Mouse (Mus musculus): Measurements from ENCODE around the gene Sfrp4. TPM values are rescaled to one million over a fixed set of nuclear protein-coding genes. Genes with fewer than 3 reads are reported as not detected.
"Not testable (repeated sequence)": the region's sequence is repeated elsewhere in the genome, so short reads cannot be mapped to it uniquely, and the experiment has no call there.

Sfrp4 gene
- 0.20 and 0.26 TPM in 2 replicates for polyA plus RNA-seq (2016; fragmentation: Nextera tagmentation; extraction: Ambion mirVana)

GRCm38 (mm10) chr13:19622573-19623227, at the start of gene Sfrp4:
TSS of gene Sfrp4 (plus strand) at chr13:19623104.
- Histone ChIP-seq H3K36me3 (no peaks in the 10 kb centered on the region), H3K9me3 (no peaks in the 10 kb centered on the region), H3K4me3 (replicated peaks) (peak within 1 kb of the TSS; percentile 49), H3K9ac (replicated peaks) (peak within 1 kb of the TSS; percentile 48; the same call in 1 of the 2 replicates), H3K27me3 (peaks cover 38% of the 10 kb centered on the region), H3K27ac (no peak within 1 kb of the TSS), H3K4me2 (peak within 1 kb of the TSS; percentile 90), H3K4me1 (replicated peaks) (peaks cover 7% of the 10 kb centered on the region)
- peak; percentile 43; the same call in 1 of the 2 replicates for ATAC-seq (ENCODE audit: insufficient number of reproducible peaks, insufficient read depth, low FRiP score, low TSS enrichment, low read depth)
- WGBS: 3% methylated on average over 25 of the region's 25 CpGs

- H3K4me3 ChIP-seq (replicated peaks); H3K27me3 ChIP-seq: not testable (repeated sequence)
Observed at GRCm38 (mm10) chr13:19574723-19575122, 48.2 kb upstream of the Sfrp4 start.

GRCm38 (mm10) chr13:19575947-19576346, 47.0 kb upstream of the Sfrp4 start:
- H3K4me3 ChIP-seq (replicated peaks): no peak overlapping the region
- ATAC-seq (ENCODE audit: insufficient number of reproducible peaks, insufficient read depth, low FRiP score, low TSS enrichment, low read depth): no peak
- H3K9ac ChIP-seq (replicated peaks): no peak overlapping the region
- H3K4me1 ChIP-seq (replicated peaks): no peaks in the 10 kb centered on the region
- H3K9me3 ChIP-seq: no peaks in the 10 kb centered on the region
- H3K27me3 ChIP-seq: no peaks in the 10 kb centered on the region
- H3K27ac ChIP-seq: no peak overlapping the region
- WGBS: 90% methylated on average over 3 of the region's 3 CpGs
- H3K4me2 ChIP-seq: no peak overlapping the region
- H3K36me3 ChIP-seq: no peaks in the 10 kb centered on the region

More at GRCm38 (mm10) chr13:19574723-19575122, 48.2 kb upstream of the Sfrp4 start:
- not testable (repeated sequence) for H3K4me1 ChIP-seq (replicated peaks); H3K36me3 ChIP-seq; H3K27ac ChIP-seq; H3K9ac ChIP-seq (replicated peaks); H3K9me3 ChIP-seq; H3K4me2 ChIP-seq; ATAC-seq (ENCODE audit: insufficient number of reproducible peaks, insufficient read depth, low FRiP score, low TSS enrichment, low read depth)
- 88% methylated on average over 2 of the region's 2 CpGs for WGBS

GRCm38 (mm10) chr13:19590996-19591759, 31.7 kb upstream of the Sfrp4 start:
- H3K9me3 ChIP-seq: no peaks in the 10 kb centered on the region
- H3K27ac ChIP-seq: no peak overlapping the region
- no peaks in the 10 kb centered on the region for H3K4me1 ChIP-seq (replicated peaks)
- no peak overlapping the region for H3K4me2 ChIP-seq
- WGBS: 84% methylated on average over 3 of the region's 3 CpGs
- ATAC-seq (ENCODE audit: insufficient number of reproducible peaks, insufficient read depth, low FRiP score, low TSS enrichment, low read depth): no peak
- no peak overlapping the region for H3K4me3 ChIP-seq (replicated peaks)
- H3K9ac ChIP-seq (replicated peaks): no peak overlapping the region
- 0 out of 2 replicates have a peak, but pooled peaks cover 3% of the 10 kb centered on the region for H3K36me3 ChIP-seq
- no peaks in the 10 kb centered on the region for H3K27me3 ChIP-seq

GRCm38 (mm10) chr13:19595141-19595540, 27.8 kb upstream of the Sfrp4 start:
- WGBS: 83% methylated on average over 1 of the region's 1 CpGs
- Histone ChIP-seq H3K9ac (replicated peaks) (no peak overlapping the region), H3K4me1 (replicated peaks) (no peaks in the 10 kb centered on the region), H3K4me2 (no peak overlapping the region), H3K36me3 (0 out of 2 replicates have a peak, but pooled peaks cover 3% of the 10 kb centered on the region), H3K4me3 (replicated peaks) (no peak overlapping the region), H3K27ac (no peak overlapping the region), H3K27me3 (no peaks in the 10 kb centered on the region), H3K9me3 (no peaks in the 10 kb centered on the region)
- ATAC-seq (ENCODE audit: insufficient number of reproducible peaks, insufficient read depth, low FRiP score, low TSS enrichment, low read depth): no peak

GRCm38 (mm10) chr13:19599242-19599641, 23.7 kb upstream of the Sfrp4 start:
- Histone ChIP-seq H3K27me3 (no peaks in the 10 kb centered on the region), H3K9me3 (no peaks in the 10 kb centered on the region), H3K9ac (replicated peaks) (no peak overlapping the region), H3K4me2 (no peak overlapping the region), H3K4me3 (replicated peaks) (no peak overlapping the region), H3K27ac (no peak overlapping the region), H3K4me1 (replicated peaks) (no peaks in the 10 kb centered on the region), H3K36me3 (no peaks in the 10 kb centered on the region)
- 90% methylated on average over 6 of the region's 6 CpGs for WGBS
- no peak for ATAC-seq (ENCODE audit: insufficient number of reproducible peaks, insufficient read depth, low FRiP score, low TSS enrichment, low read depth)

- Histone ChIP-seq H3K36me3 (no peaks in the 10 kb centered on the region), H3K9ac (replicated peaks) (no peak overlapping the region), H3K4me2 (no peak overlapping the region), H3K27ac (no peak overlapping the region), H3K4me1 (replicated peaks) (no peaks in the 10 kb centered on the region), H3K9me3 (no peaks in the 10 kb centered on the region), H3K27me3 (no peaks in the 10 kb centered on the region), H3K4me3 (replicated peaks) (no peak overlapping the region)
- WGBS: 70% methylated on average over 1 of the region's 1 CpGs
- no peak for ATAC-seq (ENCODE audit: insufficient number of reproducible peaks, insufficient read depth, low FRiP score, low TSS enrichment, low read depth)
Observed at GRCm38 (mm10) chr13:19602531-19602930, 20.4 kb upstream of the Sfrp4 start.

- Histone ChIP-seq H3K36me3 (no peaks in the 10 kb centered on the region), H3K27ac (no peak overlapping the region), H3K4me2 (no peak overlapping the region), H3K9ac (replicated peaks) (no peak overlapping the region), H3K4me3 (replicated peaks) (no peak overlapping the region), H3K9me3 (no peaks in the 10 kb centered on the region), H3K27me3 (no peaks in the 10 kb centered on the region), H3K4me1 (replicated peaks) (no peaks in the 10 kb centered on the region)
- WGBS: 96% methylated on average over 1 of the region's 1 CpGs
- no peak for ATAC-seq (ENCODE audit: insufficient number of reproducible peaks, insufficient read depth, low FRiP score, low TSS enrichment, low read depth)
Observed at GRCm38 (mm10) chr13:19603719-19604118, 19.2 kb upstream of the Sfrp4 start.

GRCm38 (mm10) chr13:19604916-19605315, 18.0 kb upstream of the Sfrp4 start:
- H3K4me2 ChIP-seq: no peak overlapping the region
- no peak overlapping the region for H3K4me3 ChIP-seq (replicated peaks)
- H3K9ac ChIP-seq (replicated peaks): no peak overlapping the region
- no peaks in the 10 kb centered on the region for H3K36me3 ChIP-seq
- no peaks in the 10 kb centered on the region for H3K9me3 ChIP-seq
- no peaks in the 10 kb centered on the region for H3K27me3 ChIP-seq
- H3K27ac ChIP-seq: no peak overlapping the region
- H3K4me1 ChIP-seq (replicated peaks): no peaks in the 10 kb centered on the region
- ATAC-seq (ENCODE audit: insufficient number of reproducible peaks, insufficient read depth, low FRiP score, low TSS enrichment, low read depth): no peak

GRCm38 (mm10) chr13:19608120-19608519, 14.8 kb upstream of the Sfrp4 start:
- Histone ChIP-seq H3K27me3 (no peaks in the 10 kb centered on the region), H3K4me1 (replicated peaks) (no peaks in the 10 kb centered on the region), H3K4me2 (no peak overlapping the region), H3K36me3 (no peaks in the 10 kb centered on the region), H3K9me3 (no peaks in the 10 kb centered on the region), H3K27ac (no peak overlapping the region), H3K4me3 (replicated peaks) (no peak overlapping the region), H3K9ac (replicated peaks) (no peak overlapping the region)
- no peak for ATAC-seq (ENCODE audit: insufficient number of reproducible peaks, insufficient read depth, low FRiP score, low TSS enrichment, low read depth)

- WGBS: 85% methylated on average over 1 of the region's 1 CpGs
- Histone ChIP-seq H3K4me2 (no peak overlapping the region), H3K4me3 (replicated peaks) (no peak overlapping the region), H3K27ac (no peak overlapping the region), H3K9ac (replicated peaks) (no peak overlapping the region), H3K9me3 (no peaks in the 10 kb centered on the region), H3K4me1 (replicated peaks) (no peaks in the 10 kb centered on the region), H3K27me3 (no peaks in the 10 kb centered on the region), H3K36me3 (no peaks in the 10 kb centered on the region)
- no peak for ATAC-seq (ENCODE audit: insufficient number of reproducible peaks, insufficient read depth, low FRiP score, low TSS enrichment, low read depth)
Observed at GRCm38 (mm10) chr13:19612348-19612747, 10.6 kb upstream of the Sfrp4 start.

All from limb, embryonic 12.5 days (tissue).